Mouse (Mus musculus): ENCODE results near the gene Tnn.

Gene Tnn

DNA sequence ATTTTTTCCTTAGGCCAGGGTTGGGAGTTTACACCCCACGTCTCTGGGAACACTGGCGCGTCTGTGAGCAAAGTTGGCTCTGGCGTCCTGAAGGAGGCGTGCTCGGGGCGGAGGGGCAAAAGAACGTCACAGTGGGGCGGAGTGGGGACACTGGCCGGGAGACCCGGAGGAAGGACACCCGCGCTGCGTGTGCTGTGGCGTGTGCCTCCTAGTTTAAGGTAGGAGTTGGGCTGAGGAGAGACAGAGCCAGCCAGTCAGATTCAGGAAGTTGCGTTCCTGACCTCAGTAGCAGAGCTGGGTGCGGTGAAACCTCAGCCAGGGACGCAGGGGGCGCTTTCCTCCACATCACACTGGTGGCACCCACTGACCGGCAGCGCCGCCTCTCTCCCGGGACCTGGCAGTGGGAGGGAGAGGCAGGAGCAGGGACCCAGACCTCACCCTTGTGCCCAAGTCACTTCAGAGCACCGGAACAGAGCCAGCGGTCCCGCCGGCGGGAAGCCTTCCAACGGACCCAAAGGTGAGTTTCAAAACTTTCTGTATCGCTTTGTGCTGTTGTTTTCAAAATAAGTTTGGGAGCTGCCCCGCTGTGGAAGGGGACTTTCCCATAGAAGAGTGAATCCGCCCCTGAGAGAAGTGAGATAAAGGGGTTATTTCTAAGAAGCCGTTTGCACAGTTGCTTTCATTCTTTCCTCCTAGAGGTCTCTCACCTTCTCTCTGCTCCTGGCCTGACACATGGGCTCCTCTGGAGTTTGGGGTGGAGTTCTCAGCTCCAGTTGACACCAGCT, 109.0 kb downstream of the Tnn start, which contains the start of gene 4930523C07Rik:
Gene 4930523C07Rik (plus strand): TSS at position 146 of the 785 bp plus-strand sequence.
- peak; percentile 81 to 84 for DNase-seq (ENCODE audit: low spot score in 2 of 2)

DNA sequence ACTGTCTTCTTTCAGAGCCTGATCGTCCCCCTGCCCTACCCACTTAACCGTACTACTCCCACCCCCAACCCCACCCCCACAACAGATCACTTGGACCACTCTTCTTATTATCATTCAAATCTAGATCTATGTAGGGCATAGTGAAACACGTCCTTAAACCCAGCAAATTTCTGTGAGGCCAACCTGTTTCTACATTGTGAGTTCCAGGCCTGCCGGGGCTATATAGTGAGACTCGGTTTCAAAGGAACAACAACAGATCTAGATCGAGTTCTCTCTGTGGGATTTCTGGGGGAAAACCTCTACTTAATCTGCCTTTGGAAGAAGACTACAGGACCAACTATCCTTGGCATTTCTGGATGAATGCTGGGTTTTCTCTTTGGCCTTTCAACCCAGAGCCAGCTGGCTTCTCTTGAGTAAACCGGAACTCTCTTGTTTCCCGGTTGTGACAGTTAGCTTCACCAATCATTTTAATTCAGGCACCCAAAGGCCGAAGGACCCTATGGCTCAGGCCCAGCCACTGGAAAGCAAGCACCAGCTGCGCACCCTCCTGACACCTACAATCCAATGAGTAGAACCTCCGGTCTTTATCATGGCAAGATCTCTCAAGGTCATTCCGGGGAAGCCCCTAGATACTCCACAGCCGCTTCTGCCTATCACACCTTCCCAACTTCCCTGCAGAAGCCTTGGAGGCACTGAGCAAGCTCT, 110.0 kb downstream of the Tnn start:
- no peak for DNase-seq (ENCODE audit: low spot score in 2 of 2)

DNA sequence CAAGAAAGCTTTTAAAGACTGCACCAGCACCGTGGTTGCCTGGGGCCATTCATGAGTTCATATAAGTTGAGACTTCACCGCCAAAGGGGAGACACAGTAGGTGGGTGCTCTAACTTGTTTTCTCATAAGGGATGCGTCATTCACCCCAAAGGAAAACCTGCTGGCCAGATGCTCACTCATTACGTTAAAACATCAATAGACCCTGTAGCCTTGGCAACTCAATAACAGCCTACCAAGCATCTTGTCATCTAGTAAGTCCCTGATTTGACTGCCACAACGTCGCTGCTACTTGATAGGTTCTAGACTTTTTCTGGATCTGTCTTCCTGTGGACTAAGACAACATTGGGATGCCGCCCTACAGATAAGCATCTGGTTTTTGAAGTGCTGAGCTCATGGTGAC, 111.0 kb downstream of the Tnn start:
- DNase-seq (ENCODE audit: low spot score in 2 of 2) = no peak

DNA sequence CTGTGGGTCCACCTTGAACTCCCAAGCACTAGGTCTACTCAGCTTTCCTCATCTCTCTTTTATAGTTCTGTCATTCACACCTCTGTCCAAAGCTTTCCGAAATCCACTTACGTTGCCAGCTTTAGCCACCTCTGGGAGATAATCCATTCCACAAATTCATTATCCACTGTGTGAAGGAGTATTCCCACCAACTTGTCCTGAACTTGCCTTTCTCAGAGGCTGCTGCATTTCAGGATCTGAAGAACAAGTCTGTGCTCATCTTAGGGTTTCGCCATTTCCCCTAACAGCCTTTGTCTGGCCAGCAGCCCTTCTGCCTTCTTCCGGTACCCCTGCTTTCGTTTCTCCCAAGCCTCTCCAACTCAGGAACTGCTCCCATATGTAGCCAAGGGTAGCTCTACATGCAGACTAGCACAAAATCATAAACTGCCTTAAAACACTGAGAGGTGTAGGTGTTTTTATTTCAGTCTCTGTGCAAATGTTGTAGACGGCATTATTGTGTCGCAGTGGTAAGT, 112.1 kb downstream of the Tnn start:
- no peak for DNase-seq (ENCODE audit: low spot score in 2 of 2)

DNA sequence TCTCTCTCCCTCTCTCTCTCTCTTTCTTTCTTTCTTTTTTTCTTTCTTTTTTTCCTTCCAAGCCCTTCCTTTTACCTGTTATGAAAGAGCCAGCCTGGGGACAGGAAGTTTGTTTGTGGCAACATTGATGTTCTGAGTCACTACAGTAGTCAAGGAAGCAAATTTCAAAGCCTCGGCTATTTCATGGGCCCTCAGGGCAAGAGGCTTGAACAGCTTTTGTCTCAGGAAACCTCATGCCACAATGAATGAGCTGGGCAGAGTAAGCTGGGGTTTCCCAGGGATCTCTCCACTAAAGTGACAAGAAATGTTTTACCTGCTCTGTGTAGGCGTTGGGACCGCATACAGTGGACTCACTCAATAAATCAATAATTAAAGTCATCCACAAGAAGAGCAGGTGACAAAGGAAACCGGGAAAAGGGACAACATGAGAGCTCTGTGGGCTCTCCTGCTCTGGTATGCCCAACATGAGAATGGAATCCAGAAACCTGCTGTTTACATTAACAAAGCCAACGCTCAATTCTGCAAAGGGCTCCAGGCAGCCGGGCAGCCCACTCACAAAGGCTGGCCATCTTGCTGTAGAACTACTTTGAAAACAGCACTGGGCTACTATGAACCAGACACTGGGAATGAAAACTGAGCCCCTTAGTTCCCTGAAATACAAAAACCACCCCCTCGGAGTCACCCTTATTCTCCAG, 113.3 kb downstream of the Tnn start:
- no peak for DNase-seq (ENCODE audit: low spot score in 2 of 2)

DNA sequence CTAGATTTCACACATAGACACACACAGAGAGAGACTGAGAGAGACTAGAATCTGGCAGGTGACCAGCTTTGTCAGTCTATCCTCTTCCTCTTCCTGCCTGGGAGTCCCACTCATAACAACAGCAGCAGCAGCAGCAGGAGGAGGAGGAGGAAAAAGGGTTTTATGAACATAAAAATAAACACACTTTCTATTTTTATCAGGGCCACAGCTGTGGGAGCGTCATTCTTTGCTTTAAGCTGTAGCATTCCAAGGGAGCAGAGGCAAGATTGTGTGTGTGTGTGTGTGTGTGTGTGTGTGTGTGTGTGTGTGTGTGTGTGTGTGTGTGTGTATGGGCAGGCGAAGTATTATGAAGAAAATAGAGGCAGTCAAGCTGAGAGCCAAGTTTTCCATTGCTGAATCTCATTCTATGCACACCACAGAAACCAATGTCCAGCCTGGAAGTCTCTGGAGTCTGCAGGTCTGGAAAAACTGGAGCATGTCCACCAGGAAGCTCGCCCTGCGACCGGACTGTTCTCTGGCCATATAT, 116.3 kb downstream of the Tnn start:
- DNase-seq (ENCODE audit: low spot score in 2 of 2) = no peak

DNA sequence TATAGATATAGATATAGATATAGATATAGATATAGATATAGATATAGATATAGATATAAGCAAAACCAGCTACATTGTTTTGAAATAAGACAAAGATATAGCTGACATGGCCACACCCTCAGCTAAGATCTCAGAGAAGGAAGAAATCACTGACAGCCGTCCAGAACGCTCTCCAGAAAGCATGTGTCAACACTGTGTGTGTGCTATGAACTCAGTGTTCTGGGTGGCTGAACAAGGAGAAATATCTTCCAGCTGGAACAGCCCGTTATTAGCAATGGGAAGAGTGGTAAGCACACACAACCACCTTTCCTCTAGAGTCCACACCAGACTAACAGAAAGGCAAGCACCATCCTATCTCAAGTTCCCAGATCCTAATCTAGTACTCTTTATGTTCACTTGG, 117.8 kb downstream of the Tnn start:
- no peak for DNase-seq (ENCODE audit: low spot score in 2 of 2)

Data from thymus, postnatal 10 days (tissue).